Mouse (Mus musculus): ENCODE results near the gene Arrb2. TPM values are rescaled to one million over a fixed set of nuclear protein-coding genes. Genes with fewer than 3 reads are reported as not detected.

Gene Arrb2
- polyA plus RNA-seq (2012; ENCODE audit: insufficient read depth, insufficient read length, low replicate concordance, missing spikeins) = not detected in 2 replicates

- peaks cover 11% of the 10 kb centered on the region for H3K4me1 ChIP-seq (ENCODE audit: control insufficient read depth, insufficient read depth, low read length)
- peak within 1 kb of the TSS; percentile 76 for H3K27ac ChIP-seq (ENCODE audit: insufficient read depth, low read depth, low read length)
- TF ChIP-seq CTCF (IDR thresholded peaks at IDR 0.05; ENCODE audit: insufficient read depth, low read depth, low read length) (peak; percentile 51; the same call in 1 of the 2 replicates), POLR2A (IDR thresholded peaks at IDR 0.05; ENCODE audit: insufficient read depth, low read depth, low read length) (peak; percentile 92)
- peak within 1 kb of the TSS; percentile 66 for H3K4me3 ChIP-seq (ENCODE audit: insufficient read depth, low read depth, low read length)
- under 1% methylated on average over 75 of the region's 75 CpGs for WGBS
These were observed at the start of gene Arrb2 for GRCm38 (mm10) chr11:70432048-70432894. Gene Arrb2 (plus strand): TSS chr11:70432635.

- 87% methylated on average over 3 of the region's 3 CpGs for WGBS
- TF ChIP-seq CTCF (IDR thresholded peaks at IDR 0.05; ENCODE audit: insufficient read depth, low read depth, low read length) (no peak), POLR2A (IDR thresholded peaks at IDR 0.05; ENCODE audit: insufficient read depth, low read depth, low read length) (no peak)
- Histone ChIP-seq H3K4me3 (ENCODE audit: insufficient read depth, low read depth, low read length) (no peak overlapping the region), H3K27ac (ENCODE audit: insufficient read depth, low read depth, low read length) (no peak overlapping the region), H3K4me1 (ENCODE audit: control insufficient read depth, insufficient read depth, low read length) (no peaks in the 10 kb centered on the region)
These were observed 48.3 kb upstream of the Arrb2 start for GRCm38 (mm10) chr11:70384136-70384535.

- H3K4me3 ChIP-seq (ENCODE audit: insufficient read depth, low read depth, low read length) = no peak overlapping the region
- WGBS = 82% methylated on average over 5 of the region's 5 CpGs
- TF ChIP-seq CTCF (IDR thresholded peaks at IDR 0.05; ENCODE audit: insufficient read depth, low read depth, low read length) (no peak), POLR2A (IDR thresholded peaks at IDR 0.05; ENCODE audit: insufficient read depth, low read depth, low read length) (no peak)
- no peak overlapping the region for H3K27ac ChIP-seq (ENCODE audit: insufficient read depth, low read depth, low read length)
- H3K4me1 ChIP-seq (ENCODE audit: control insufficient read depth, insufficient read depth, low read length) = no peaks in the 10 kb centered on the region
These were observed 45.0 kb upstream of the Arrb2 start for GRCm38 (mm10) chr11:70387436-70387835.

GRCm38 (mm10) chr11:70389421-70389820, 43.0 kb upstream of the Arrb2 start:
- WGBS = 71% methylated on average over 5 of the region's 5 CpGs
- TF ChIP-seq CTCF (IDR thresholded peaks at IDR 0.05; ENCODE audit: insufficient read depth, low read depth, low read length) (no peak), POLR2A (IDR thresholded peaks at IDR 0.05; ENCODE audit: insufficient read depth, low read depth, low read length) (no peak)
- Histone ChIP-seq H3K4me1 (ENCODE audit: control insufficient read depth, insufficient read depth, low read length) (no peaks in the 10 kb centered on the region), H3K4me3 (ENCODE audit: insufficient read depth, low read depth, low read length) (no peak overlapping the region), H3K27ac (ENCODE audit: insufficient read depth, low read depth, low read length) (no peak overlapping the region)

GRCm38 (mm10) chr11:70403598-70403997, 28.8 kb upstream of the Arrb2 start:
- Histone ChIP-seq H3K4me3 (ENCODE audit: insufficient read depth, low read depth, low read length) (no peak overlapping the region), H3K27ac (ENCODE audit: insufficient read depth, low read depth, low read length) (no peak overlapping the region), H3K4me1 (ENCODE audit: control insufficient read depth, insufficient read depth, low read length) (peaks cover under 1% of the 10 kb centered on the region)
- WGBS = 48% methylated on average over 2 of the region's 2 CpGs
- TF ChIP-seq CTCF (IDR thresholded peaks at IDR 0.05; ENCODE audit: insufficient read depth, low read depth, low read length) = no peak
- TF ChIP-seq POLR2A (IDR thresholded peaks at IDR 0.05; ENCODE audit: insufficient read depth, low read depth, low read length) = no peak

GRCm38 (mm10) chr11:70409594-70410296, 22.7 kb upstream of the Arrb2 start, which contains the start of gene Pelp1:
Gene Pelp1 (minus strand): TSS chr11:70410031.
- no peak for TF ChIP-seq CTCF (IDR thresholded peaks at IDR 0.05; ENCODE audit: insufficient read depth, low read depth, low read length)
- TF ChIP-seq POLR2A (IDR thresholded peaks at IDR 0.05; ENCODE audit: insufficient read depth, low read depth, low read length) = peak; percentile 90
- Histone ChIP-seq H3K4me3 (ENCODE audit: insufficient read depth, low read depth, low read length) (peak within 1 kb of the TSS; percentile 84), H3K4me1 (ENCODE audit: control insufficient read depth, insufficient read depth, low read length) (peaks cover 2% of the 10 kb centered on the region), H3K27ac (ENCODE audit: insufficient read depth, low read depth, low read length) (peak within 1 kb of the TSS; percentile 72)
- 1% methylated on average over 59 of the region's 59 CpGs for WGBS

DNA sequence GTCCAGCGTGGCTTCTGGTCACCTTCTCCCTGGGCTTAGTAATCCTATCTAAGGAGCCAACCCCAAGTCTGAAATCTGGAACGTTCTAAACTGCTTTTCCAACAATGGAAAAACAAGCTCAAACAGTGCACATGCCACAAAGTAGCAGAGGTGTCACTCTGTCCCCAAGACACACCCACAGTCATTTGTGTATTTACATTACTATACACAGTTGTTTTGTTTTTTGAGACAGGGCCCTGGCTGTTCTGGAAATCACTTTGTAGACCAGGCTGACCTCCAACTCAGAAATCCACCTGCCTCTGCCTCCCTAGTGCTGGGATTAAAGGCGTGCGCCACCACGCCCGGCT, 22.2 kb upstream of the Arrb2 start:
- Histone ChIP-seq H3K4me3 (ENCODE audit: insufficient read depth, low read depth, low read length) (peak overlapping the region; percentile 84), H3K4me1 (ENCODE audit: control insufficient read depth, insufficient read depth, low read length) (peaks cover 2% of the 10 kb centered on the region), H3K27ac (ENCODE audit: insufficient read depth, low read depth, low read length) (no peak overlapping the region)
- TF ChIP-seq CTCF (IDR thresholded peaks at IDR 0.05; ENCODE audit: insufficient read depth, low read depth, low read length) (no peak), POLR2A (IDR thresholded peaks at IDR 0.05; ENCODE audit: insufficient read depth, low read depth, low read length) (no peak)
- 61% methylated on average over 6 of the region's 6 CpGs for WGBS

GRCm38 (mm10) chr11:70412591-70412990, 19.8 kb upstream of the Arrb2 start:
- no peak overlapping the region for H3K27ac ChIP-seq (ENCODE audit: insufficient read depth, low read depth, low read length)
- H3K4me1 ChIP-seq (ENCODE audit: control insufficient read depth, insufficient read depth, low read length) = peaks cover 2% of the 10 kb centered on the region
- TF ChIP-seq POLR2A (IDR thresholded peaks at IDR 0.05; ENCODE audit: insufficient read depth, low read depth, low read length) = no peak
- no peak for TF ChIP-seq CTCF (IDR thresholded peaks at IDR 0.05; ENCODE audit: insufficient read depth, low read depth, low read length)
- no peak overlapping the region for H3K4me3 ChIP-seq (ENCODE audit: insufficient read depth, low read depth, low read length)
- 71% methylated on average over 5 of the region's 5 CpGs for WGBS

- Histone ChIP-seq H3K4me1 (ENCODE audit: control insufficient read depth, insufficient read depth, low read length) (no peaks in the 10 kb centered on the region), H3K4me3 (ENCODE audit: insufficient read depth, low read depth, low read length) (no peak overlapping the region), H3K27ac (ENCODE audit: insufficient read depth, low read depth, low read length) (no peak overlapping the region)
- 6% methylated on average over 3 of the region's 3 CpGs for WGBS
- TF ChIP-seq POLR2A (IDR thresholded peaks at IDR 0.05; ENCODE audit: insufficient read depth, low read depth, low read length) = no peak
- TF ChIP-seq CTCF (IDR thresholded peaks at IDR 0.05; ENCODE audit: insufficient read depth, low read depth, low read length) = no peak
These were observed 18.5 kb upstream of the Arrb2 start for GRCm38 (mm10) chr11:70413961-70414360.

Measured in olfactory bulb, adult 2 months (tissue).